Mouse (Mus musculus) ovary, adult 10 weeks (tissue): ENCODE data around the gene Gm17067. TPM values are rescaled to one million over a fixed set of nuclear protein-coding genes. Genes with fewer than 3 reads are reported as not detected.

ENCODE experiments used
- polyA plus RNA-seq: library from polyadenylated mRNA; stranded (reverse); fragments of 350-450 nt; fragmentation: Illumina TruSeq; extraction: RNeasy Lipid Tissue Mini Kit (QIAGEN cat#74804); gene quantifications from one replicate; pipeline ENCODE4 v1.2.3, GENCODE M21; 2014

Gm17067 gene
- not detected for polyA plus RNA-seq

DNA sequence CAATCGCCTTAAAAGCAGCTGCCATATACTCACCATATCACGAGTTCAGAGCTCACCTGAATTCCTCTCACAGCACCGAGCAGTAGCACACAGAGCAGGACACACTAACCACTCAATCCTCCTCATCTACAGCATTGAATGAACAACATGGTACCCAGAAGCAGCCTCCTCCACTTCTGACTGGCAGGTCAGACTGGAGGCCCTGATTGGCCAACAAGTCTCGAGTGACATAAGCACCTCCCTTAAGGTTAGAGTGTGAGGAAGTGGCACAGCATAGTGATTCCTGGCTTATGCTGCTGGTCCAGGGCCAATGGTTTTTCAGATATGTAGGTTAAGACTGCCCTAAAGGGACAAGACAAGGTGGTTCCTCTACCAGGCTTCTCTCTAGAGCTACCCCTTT is at the start of gene Gm17067:
Gm17067 (minus strand) TSS at position 101 of the 400 bp plus-strand sequence.

DNA sequence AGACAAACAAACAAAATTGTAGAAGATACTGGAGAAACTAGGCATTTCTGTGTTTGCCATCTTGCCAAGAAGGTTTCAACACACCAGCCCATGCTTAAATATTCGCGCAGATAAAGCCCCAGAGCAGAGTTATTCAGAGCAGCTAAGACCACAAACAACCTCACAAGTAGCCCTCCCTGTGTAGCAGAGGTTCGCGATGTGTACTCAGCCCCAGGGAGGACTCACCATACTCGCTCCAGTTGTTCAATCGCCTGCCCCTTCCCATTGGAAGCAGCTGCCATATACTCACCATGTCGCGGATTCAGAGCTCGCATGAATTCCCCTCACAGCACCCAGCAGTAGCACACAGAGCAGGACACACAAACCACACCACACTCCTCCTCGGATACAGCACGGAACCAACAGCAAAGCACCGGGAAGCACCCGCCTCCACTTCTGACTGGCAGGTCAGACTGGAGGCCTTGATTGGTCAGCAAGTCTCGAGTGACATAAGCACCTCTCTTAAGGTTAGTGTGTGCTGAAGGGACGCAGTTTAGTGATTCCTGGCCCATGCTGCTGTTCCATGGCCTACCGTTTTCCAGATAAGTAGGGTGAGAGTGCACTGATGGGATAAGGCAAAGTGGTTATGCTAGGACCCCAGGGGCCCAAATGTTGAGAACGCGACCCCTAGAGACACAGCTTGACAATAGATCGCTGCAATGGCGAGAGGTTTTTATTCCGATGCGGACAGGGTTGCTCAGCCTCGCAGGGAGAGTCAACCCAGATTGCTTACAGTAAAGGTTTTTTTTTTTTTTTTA is 34.3 kb downstream of the Gm17067 start, which contains the start of gene Zfp975:
Zfp975 (minus strand) TSS at position 381 of the 797 bp plus-strand sequence.

Other genes starting within 250 kb of the Gm17067 start
- 47.0 TPM for gene Zfp141, start 221.3 kb downstream of the Gm17067 start, polyA plus RNA-seq
- not detected for gene Gm21028, start 148.4 kb downstream of the Gm17067 start, polyA plus RNA-seq
- gene Zfp977, start 134.5 kb downstream of the Gm17067 start, polyA plus RNA-seq = 11.1 TPM
- 28.8 TPM for gene Zfp976, start 84.4 kb downstream of the Gm17067 start, polyA plus RNA-seq
- gene Zfp975, start 34.3 kb downstream of the Gm17067 start, polyA plus RNA-seq = 56.1 TPM
- not detected for gene Vmn2r62, start 66.5 kb upstream of the Gm17067 start, polyA plus RNA-seq
- gene Gm2381, start 140.2 kb upstream of the Gm17067 start, polyA plus RNA-seq = not detected
- gene Vmn2r63, start 206.8 kb upstream of the Gm17067 start, polyA plus RNA-seq = not detected